Mouse (Mus musculus) natural killer cell, adult 2 months (primary cell): Measurements from ENCODE around the gene Gm49405.
A peak's percentile ranks its signal among the peaks of the same experiment; 100 is the strongest.
"Not testable (repeated sequence)": the region's sequence is repeated elsewhere in the genome, so short reads cannot be mapped to it uniquely, and the experiment has no call there.

Source experiments
- DNase-seq, 2 experiments: peaks; one replicate each; pipeline ENCODE4 v3.0.0; 2022; ENCODE audit warnings: low spot score in 2 of 2

Gm49405 gene

DNA sequence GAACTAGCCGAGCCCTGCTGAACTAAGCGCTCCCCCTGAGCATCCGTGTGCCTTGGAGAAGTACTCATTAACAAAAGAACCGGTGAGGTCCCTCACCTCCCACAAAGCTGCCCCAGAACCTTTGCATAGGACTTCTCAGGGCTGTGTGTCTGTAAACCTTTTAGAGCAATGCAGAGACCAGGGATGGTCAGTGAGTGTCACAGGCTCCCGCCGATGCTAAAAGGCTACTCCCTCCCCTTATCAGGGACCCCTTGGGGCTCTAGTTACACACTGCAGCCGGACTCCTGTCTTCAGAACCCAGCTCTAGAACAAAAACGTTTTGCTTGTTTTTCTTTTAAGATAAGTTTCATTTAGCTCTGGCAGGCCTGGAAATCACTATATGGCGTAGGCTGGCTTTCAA is 12.6 kb downstream of the Gm49405 start:
- DNase-seq: no peak

GRCm38 (mm10) chr19:4014802-4015201 is 14.4 kb downstream of the Gm49405 start:
- no peak for DNase-seq

- no peak for DNase-seq
These were observed 15.2 kb downstream of the Gm49405 start for GRCm38 (mm10) chr19:4015635-4016034.

DNA sequence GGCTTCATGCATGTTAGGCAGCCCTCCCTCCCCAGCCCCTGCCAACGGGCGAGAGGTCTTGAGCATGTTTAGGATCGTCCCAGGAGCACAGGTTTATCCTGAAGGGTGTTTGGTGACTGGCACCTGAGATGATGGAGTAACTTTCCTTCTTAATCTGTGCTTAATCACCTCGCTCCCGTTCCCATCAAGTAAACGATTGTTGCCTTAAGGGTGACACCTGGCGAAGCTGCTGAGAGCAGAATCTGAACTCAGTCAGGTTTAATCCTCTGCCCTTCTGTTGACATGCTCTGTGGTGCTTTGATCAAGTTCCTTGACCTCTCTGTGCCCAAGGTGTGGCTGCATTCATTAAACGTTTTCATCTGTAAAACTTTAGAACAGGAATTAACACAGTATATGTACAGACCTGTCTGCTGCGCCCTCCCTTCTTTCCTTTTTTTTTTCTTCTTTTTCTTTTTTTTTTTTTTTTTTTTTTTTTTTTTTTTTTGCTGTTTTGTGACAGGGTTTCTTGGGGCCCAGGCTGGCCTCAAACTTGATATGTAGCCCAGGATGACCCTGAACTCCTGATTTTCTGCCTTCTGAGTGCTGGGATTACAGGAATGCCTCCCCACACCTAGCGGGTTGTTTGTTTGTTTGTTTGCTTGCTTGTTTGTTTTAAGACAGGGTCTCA is 17.6 kb downstream of the Gm49405 start:
- DNase-seq: no peak

- peak; percentile 63 to 73 for DNase-seq
These were observed 18.5 kb downstream of the Gm49405 start for GRCm38 (mm10) chr19:4018743-4019583.

DNA sequence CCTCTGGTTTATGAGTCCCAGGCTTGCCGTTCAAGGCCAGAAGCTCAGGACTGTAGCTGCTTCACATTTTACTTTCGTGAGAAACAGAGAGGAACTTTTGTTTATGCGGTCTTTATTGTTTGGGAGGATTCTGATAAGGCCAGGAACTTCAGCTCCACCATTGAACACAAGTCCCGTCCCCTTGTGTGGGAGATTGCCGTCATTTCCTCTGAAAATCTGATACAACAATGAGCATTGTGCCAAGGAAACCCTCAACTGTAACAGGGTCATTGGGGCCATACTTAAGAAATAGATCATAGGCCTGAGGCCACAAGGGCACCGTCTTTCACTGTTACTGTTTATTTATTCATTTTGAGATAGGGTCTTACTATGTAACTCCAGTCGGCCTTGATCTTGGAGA is 22.8 kb downstream of the Gm49405 start:
- DNase-seq: no peak

DNA sequence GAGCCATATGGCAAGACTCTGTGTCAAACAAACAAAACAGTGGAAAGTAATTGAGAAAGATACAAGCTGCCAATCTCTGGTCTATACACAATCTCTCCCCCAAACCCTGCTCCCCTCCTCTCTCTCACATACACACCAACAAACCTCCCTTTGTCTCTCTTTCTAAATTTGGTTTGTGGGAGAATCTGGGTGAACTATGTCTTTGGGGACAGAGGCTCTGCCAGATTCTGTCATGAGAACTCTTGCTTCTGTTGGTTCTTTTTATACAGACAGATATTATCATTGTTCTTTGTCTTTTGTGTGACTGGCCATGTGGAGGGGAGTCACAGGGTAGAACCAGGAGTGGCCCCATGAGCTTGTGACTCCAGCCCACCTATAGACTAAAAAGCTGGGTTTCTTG is 27.1 kb downstream of the Gm49405 start:
- DNase-seq: no peak

DNA sequence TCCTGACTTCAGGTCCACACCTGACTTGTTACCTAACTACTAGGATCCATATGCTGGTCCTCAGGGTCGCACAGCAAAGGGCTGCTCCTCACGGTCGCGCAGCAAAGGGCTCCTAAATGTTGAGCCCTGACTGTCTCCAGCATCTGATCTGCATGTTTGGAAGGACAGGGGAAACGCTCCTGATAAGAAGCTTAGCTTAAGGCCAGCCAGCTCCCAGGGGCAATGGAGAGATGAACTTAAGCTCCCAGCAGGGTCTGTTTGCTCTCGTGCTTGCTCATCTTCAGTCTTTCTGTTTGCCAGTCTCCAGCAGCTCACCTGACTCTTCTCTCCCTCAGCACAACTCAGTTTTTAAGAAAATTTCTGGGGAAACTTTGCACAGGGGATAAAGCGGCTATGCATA is 32.2 kb downstream of the Gm49405 start:
- no peak for DNase-seq

DNA sequence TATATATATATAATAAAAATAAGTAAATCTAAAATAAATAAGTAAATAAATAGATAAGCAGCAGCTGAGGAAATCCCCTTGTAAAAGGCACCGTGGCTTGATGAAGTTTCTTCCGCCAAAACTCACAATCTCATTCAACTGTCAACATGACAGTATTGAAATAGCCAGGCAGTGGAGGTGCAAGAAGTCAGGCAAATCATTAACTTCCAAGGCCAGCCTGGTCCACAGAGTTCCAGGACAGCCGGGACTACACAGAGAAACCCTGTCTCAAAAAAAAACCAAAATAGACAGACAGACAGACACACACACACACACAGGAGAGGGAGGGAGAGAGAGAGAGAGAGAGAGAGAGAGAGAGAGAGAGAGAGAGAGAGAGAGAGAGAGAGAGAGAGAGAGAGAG is 32.9 kb downstream of the Gm49405 start:
- no peak for DNase-seq

GRCm38 (mm10) chr19:4033742-4034141 is 33.3 kb downstream of the Gm49405 start:
- no peak for DNase-seq

- no peak for DNase-seq
These were observed 36.1 kb downstream of the Gm49405 start for GRCm38 (mm10) chr19:4036327-4037045.

GRCm38 (mm10) chr19:4037154-4037787 is 36.8 kb downstream of the Gm49405 start:
- DNase-seq: not testable (repeated sequence)

DNA sequence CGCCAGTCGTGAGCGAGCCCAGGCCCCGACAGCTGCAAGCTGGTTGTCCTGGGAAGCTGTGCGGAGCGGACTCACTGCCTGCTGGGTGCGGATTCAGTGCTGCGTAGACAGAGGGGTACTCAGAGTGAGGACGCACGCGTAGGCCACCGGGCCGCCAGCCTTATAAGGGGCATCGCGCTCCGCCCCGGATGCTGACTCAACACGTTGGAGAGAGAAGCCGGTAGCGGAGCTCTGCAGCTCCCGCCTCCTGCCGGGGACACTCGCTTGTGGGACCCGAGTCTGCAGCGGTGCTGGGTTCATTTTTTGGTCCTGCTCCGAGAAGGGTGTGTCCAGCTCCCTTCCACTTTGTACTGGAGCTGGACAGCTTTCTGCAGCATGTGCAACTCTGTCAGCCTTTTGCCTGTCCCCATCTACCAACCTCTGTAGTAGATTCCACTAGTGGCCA is 37.4 kb downstream of the Gm49405 start, which contains the start of gene Gstp1:
Gene Gstp1, minus strand, starts transcription at position 198 of the 445 bp plus-strand sequence.
- DNase-seq: peak; percentile 76 to 80

DNA sequence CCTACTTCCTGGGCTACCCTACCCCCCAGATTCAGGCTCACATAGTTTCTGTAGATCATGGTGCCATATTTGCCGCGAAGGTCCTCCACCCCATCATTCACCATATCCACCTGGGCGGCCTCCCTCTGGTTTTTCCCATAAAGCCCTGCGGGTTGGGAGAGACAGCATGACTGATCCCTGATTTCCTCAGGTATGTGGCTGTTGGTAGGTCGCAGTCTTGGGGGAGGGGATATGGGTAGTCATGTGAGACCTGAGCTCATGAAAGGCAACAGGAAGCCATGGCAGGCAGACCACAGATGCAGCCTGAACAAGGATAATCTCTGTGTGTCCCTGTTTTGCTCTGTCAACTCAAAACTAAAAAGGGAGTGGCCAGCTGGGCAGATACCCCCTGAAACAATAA is 40.5 kb downstream of the Gm49405 start:
- DNase-seq: not testable (repeated sequence)

DNA sequence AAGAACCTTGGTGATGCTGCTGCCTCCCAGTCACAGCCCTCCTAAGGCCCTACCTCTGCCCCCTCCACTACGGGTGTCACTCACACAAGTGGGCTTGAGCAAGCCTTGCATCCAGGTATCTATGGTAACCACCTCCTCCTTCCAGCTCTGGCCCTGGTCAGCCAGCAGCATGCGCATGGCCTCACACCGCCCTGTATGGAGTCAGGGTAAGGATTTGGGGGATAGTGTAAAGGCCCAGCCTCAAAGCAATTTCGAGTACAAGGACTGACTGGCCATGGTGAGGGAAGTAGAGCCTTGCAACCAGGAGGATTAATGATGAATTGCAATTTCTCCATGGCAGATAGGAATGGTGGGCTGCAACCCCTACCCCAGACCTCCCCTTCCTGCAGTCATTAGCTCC is 41.1 kb downstream of the Gm49405 start:
- DNase-seq: not testable (repeated sequence)

DNA sequence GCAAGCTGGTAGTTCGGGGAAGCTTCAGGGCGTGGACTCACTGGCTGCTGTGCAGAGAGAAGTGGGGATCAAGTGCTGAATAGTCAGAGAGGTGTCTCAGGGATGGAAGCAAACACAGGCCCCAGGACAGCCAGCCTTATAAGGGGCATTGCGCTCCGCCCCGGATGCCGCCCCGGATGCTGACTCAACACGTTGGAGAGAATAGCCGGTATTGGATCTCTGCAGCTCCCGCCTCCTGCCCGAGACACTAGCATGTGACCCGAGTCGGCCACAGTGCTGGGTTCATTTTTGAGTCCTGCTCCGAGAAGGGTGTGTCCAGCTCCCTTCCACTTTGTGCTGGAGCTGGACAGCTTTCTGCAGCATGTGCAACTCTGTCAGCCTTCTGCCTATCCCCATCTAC is 41.7 kb downstream of the Gm49405 start:
- no peak for DNase-seq

- DNase-seq: not testable (repeated sequence)
These were observed 43.7 kb downstream of the Gm49405 start for GRCm38 (mm10) chr19:4044109-4044508.

DNA sequence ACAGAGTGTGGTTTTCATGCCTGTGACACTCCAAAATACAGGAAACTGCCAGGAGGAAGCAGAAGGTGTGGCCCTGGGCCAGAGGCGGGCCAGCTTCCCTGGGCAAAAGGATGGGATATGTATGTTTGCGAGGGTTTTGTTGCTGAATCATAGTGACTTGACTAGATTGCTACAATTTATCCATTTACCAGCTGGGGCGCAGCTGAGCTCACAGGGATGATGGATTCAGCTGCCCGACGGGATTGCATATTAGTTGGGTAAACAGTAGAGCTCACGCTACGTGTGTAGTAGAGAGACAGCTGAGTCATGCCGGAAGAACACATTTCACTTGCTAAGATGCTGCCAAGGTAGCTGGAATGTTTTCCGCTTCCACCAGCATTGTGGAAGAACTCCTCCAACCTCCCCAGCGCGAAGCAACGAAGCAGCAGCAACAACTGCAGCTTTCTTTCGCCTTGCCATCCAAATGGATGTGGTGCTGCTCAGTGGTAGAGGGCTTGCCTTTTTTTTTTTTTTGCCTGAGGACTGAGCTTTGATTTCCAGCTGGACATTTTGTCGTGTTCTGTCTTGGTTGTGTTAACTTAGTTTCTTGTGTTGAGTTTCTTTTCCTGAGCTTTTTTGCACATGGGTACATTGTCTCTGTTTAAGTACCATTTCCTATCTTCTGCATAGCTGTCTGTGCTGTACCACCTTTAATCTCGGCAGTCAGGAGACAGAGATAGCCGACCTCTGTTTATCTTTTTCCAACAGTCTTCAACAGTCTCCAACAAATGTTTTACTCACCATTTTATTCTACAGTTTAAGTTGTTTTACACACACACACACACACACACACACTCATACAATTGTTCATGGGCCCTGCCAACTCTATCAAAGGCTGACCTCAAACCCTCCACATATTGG is 45.8 kb downstream of the Gm49405 start, which contains the start of gene Gstp2:
Gene Gstp2, minus strand, starts transcription at position 58 of the 900 bp plus-strand sequence.
- DNase-seq: no peak

DNA sequence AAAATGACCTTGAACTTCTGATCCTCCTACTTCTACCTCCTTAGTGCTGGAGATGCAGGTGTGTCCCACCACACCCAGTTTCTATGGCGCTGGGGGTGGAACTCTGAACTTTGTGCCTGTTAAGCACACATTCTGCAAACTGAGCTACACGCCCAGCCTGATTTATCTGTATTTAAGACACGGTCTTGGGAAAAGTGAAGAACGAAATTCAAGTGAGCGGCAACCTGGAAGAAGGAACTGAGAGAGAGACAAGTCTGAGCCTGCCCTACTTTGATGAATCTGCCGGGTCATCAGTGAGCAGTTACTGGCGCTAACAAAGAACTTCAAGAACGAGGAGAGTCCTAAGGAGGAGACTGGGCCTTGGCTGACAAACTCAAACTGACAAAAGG is 46.4 kb downstream of the Gm49405 start:
- DNase-seq: no peak

DNA sequence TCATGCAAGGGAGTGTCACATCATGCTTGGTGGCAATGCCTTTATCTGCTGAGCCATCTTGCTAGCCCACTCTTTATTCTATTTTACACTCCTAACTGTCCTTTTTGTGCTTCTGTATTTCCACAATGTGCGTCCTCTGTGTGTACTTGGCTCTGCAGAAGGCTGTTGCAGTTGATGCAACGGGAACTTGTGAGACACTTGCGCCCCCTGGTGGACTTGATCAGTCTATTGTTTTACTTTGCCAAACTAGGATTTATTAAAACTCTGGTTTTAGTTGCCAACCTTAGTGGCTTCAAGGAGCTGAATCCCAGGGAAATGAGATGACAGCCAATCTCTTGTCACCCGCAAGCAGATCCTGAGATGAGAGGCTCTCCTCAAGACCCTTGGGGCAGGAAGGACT is 47.4 kb downstream of the Gm49405 start:
- DNase-seq: peak; percentile 78 to 86

- not testable (repeated sequence) for DNase-seq
These were observed 48.6 kb downstream of the Gm49405 start for GRCm38 (mm10) chr19:4049069-4049468.
